Mouse (Mus musculus): Measurements from ENCODE around the gene Bet1l.

DNA sequence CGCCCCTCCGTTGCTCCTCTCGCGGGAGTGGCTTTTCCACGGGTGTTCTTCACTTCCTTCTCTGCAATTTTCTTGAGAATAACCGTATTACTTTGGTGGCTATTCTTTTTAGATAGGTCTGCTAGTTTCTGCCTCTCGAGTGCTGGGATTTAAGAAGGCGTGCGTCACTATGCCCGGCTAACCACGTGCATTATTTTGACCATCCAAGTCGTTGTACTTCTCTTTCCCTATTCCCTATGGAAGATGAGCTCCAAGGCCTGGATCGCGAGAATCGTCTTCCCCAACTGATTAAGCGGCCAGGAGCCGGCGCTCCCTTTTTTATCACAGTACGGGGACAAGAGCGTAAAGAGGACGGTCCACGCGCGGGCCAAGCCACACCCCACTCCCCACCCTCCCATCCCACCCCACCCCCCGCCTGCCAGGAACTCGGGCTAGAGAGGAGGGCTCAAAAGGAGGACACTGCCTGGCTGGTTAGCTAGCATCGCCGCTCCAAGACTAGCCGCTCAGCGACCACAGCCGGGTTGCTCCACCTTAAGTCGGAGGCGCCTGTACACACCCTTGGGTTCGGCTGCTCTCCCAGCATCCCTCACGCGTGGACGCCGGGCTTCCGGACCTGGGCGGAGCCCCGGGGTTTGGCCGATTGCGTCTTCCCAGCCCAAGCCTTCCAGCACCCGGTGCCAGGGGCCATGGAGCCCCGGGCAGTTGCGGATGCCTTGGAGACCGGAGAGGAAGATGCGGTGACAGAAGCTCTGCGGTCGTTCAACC, 410 bp downstream of the Bet1l start, which contains the start of gene Ric8a:
- TF ChIP-seq POLR2A (IDR thresholded peaks at IDR 0.05; ENCODE audit: low read depth, low read length) (peak; percentile 91), TBP (conservative IDR thresholded peaks at IDR 0.05; ENCODE audit: low read depth, low read length) (peak; percentile 54; the same call in 1 of the 2 replicates)

Measured in CH12.LX (cell line).